Mouse (Mus musculus) stomach, postnatal 0 days (tissue): ENCODE data around the gene Zfp473. TPM values are rescaled to one million over a fixed set of nuclear protein-coding genes. Genes with fewer than 3 reads are reported as not detected.

ENCODE experiments used
- ATAC-seq: fragments of 200-750 bp; cut with Nextera tagmentation; 2 replicates; pipeline ENCODE4 v1.8.0; 2017; ENCODE audit not compliant: low FRiP score, low TSS enrichment
- DNase-seq: peaks from one replicate; pipeline ENCODE4 v3.0.0-alpha.2; 2016; ENCODE audit warnings: low spot score
- H3K27ac ChIP-seq: fragments of 300-500 bp; sonication (generic); replicated peaks from 2 replicates; pipeline ENCODE4 v1.5.1; 2014; ENCODE audit warnings: mild to moderate bottlenecking, control low read depth
- H3K27me3 ChIP-seq: fragments of 300-500 bp; sonication (generic); 2 replicates; pipeline ENCODE4 v1.6.1; 2014; ENCODE audit warnings: low read length; ENCODE audit not compliant: control insufficient read depth, insufficient read depth
- H3K36me3 ChIP-seq: fragments of 300-500 bp; sonication (generic); 2 replicates; pipeline ENCODE4 v1.6.1; 2014; ENCODE audit warnings: low read length, mixed read lengths; ENCODE audit not compliant: control insufficient read depth, insufficient read depth
- H3K4me1 ChIP-seq: fragments of 300-500 bp; sonication (generic); replicated peaks from 2 replicates; pipeline ENCODE4 v1.6.1; 2014; ENCODE audit warnings: antibody characterized with exemption; ENCODE audit not compliant: control insufficient read depth, insufficient read depth
- H3K4me2 ChIP-seq: fragments of 300-500 bp; sonication (generic); replicated peaks from 2 replicates; pipeline ENCODE4 v1.6.1; 2014; ENCODE audit warnings: low read depth, mild to moderate bottlenecking, control low read depth, moderate library complexity
- H3K4me3 ChIP-seq: fragments of 300-500 bp; sonication (generic); 2 replicates; pipeline ENCODE4 v1.5.1; 2014; ENCODE audit warnings: low read depth, low read length, control low read depth
- H3K9ac ChIP-seq: fragments of 300-500 bp; sonication (generic); 2 replicates; pipeline ENCODE4 v1.6.1; 2014; ENCODE audit warnings: mild to moderate bottlenecking, low read length, control low read depth, mixed read lengths
- H3K9me3 ChIP-seq: fragments of 300-500 bp; sonication (generic); 2 replicates; pipeline ENCODE4 v1.6.1; 2016; ENCODE audit warnings: low read length; ENCODE audit not compliant: control insufficient read depth
- CTCF ChIP-seq: IDR thresholded peaks from 2 replicates; pipeline ENCODE4 v1.5.1; 2016; ENCODE audit warnings: antibody characterized with exemption, low read depth, mild to moderate bottlenecking, moderate library complexity
- EP300 ChIP-seq: optimal IDR thresholded peaks from 2 replicates; pipeline ENCODE3; 2016; ENCODE audit warnings: antibody characterized with exemption
- WGBS: fragments of 180-500 bp; shearing (Covaris S2); extraction: QIAGEN DNeasy Blood & Tissue Kit; methylation state at CpG from one replicate; pipeline ENCODE4 v1.1.7; 2014; 5-methylcytosine and 5-hydroxymethylcytosine counted together
- polyA plus RNA-seq: library from polyadenylated mRNA; unstranded; fragments of >200 nt; fragmentation: Nextera tagmentation; extraction: Ambion mirVana; gene quantifications from 2 replicates; pipeline ENCODE4 v1.2.1, GENCODE M21; 2015

Zfp473 gene
- polyA plus RNA-seq, 1 experiment from 2014 or later, result 0.30 TPM

DNA sequence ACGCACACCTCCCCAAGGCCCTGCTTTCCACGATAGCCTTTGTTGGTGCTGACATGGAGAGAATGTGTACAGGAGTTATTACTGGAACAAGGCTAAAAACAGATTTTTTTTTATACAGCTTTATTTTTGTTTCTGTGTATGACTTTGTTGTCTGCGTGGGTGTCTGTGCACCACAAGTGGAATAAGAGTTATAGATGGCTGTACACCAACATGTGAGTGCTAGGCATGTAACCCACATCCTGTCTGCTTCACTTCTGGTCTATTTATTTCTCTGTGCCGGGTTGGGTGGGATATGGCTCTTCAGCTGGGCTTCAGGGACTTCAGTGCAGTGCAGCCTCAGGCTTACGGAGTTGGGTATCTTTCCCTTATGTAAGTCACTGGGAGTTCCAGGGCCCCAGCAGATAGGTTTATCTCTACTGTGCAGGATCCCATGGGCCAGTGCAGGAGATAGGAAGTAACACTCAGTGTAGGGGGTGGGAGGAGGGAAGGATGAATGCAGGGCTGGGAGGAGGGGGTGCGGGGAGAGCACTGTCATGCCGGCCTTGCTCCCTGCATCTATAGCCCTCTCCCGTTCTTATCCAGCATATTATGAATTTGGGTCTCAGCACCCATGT is 21.8 kb upstream of the Zfp473 start:
- TF ChIP-seq EP300 (no peak), CTCF (no peak)
- no peak overlapping the region for H3K9ac ChIP-seq
- 89% methylated on average over 8 of the region's 8 CpGs for WGBS
- ATAC-seq, result no peak
- no peaks in the 10 kb centered on the region for H3K4me1 ChIP-seq
- no peak overlapping the region for H3K4me3 ChIP-seq
- H3K27me3 ChIP-seq, result no peaks in the 10 kb centered on the region
- H3K27ac ChIP-seq, result no peak overlapping the region
- DNase-seq, result no peak
- no peaks in the 10 kb centered on the region for H3K9me3 ChIP-seq
- H3K36me3 ChIP-seq, result peaks cover 25% of the 10 kb centered on the region
- H3K4me2 ChIP-seq, result no peak overlapping the region

GRCm38 (mm10) chr7:44770046-44770578 is 19.3 kb upstream of the Zfp473 start:
- TF ChIP-seq EP300, result no peak
- TF ChIP-seq CTCF, result peak; percentile 38
- no peak for ATAC-seq
- no peaks in the 10 kb centered on the region for H3K27me3 ChIP-seq
- WGBS, result 14% methylated on average over 6 of the region's 6 CpGs
- no peaks in the 10 kb centered on the region for H3K4me1 ChIP-seq
- H3K9me3 ChIP-seq, result no peaks in the 10 kb centered on the region
- H3K27ac ChIP-seq, result no peak overlapping the region
- peaks cover 22% of the 10 kb centered on the region for H3K36me3 ChIP-seq
- H3K4me2 ChIP-seq, result no peak overlapping the region
- DNase-seq, result peak; percentile 82
- H3K4me3 ChIP-seq, result no peak overlapping the region
- H3K9ac ChIP-seq, result no peak overlapping the region

GRCm38 (mm10) chr7:44768129-44768528 is 17.3 kb upstream of the Zfp473 start:
- Histone ChIP-seq H3K36me3 (peaks cover 22% of the 10 kb centered on the region), H3K4me3 (no peak overlapping the region), H3K9ac (no peak overlapping the region), H3K4me1 (no peaks in the 10 kb centered on the region), H3K4me2 (no peak overlapping the region), H3K27me3 (no peaks in the 10 kb centered on the region), H3K9me3 (no peaks in the 10 kb centered on the region), H3K27ac (no peak overlapping the region)
- 86% methylated on average over 5 of the region's 5 CpGs for WGBS
- no peak for ATAC-seq
- no peak for DNase-seq
- TF ChIP-seq EP300 (no peak), CTCF (no peak)

DNA sequence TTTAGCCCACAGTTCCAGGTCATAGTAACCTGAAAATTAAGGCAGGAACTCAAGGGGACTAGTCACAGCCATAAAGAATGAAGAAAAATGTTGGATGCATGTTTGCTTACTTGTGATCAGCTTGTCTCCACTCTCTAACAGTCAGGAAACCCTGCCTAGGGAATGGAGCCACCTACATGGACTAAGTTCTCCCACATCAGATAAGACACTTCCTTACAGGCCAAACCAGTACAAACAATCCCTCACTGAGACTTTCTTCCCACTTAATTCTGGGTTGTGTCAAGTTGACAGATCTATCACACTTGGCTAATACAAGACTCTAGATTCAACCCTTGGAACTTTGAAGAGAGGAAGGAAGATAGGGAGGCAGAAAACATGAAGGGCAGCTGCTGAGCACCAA is 9.5 kb upstream of the Zfp473 start:
- Histone ChIP-seq H3K27ac (no peak overlapping the region), H3K4me2 (no peak overlapping the region), H3K36me3 (peaks cover 33% of the 10 kb centered on the region; the same call in 1 of the 2 replicates), H3K27me3 (no peaks in the 10 kb centered on the region), H3K4me3 (no peak overlapping the region), H3K9ac (no peak overlapping the region), H3K9me3 (no peaks in the 10 kb centered on the region), H3K4me1 (no peaks in the 10 kb centered on the region)
- ATAC-seq (no peak), DNase-seq (no peak)
- no peak for TF ChIP-seq CTCF
- TF ChIP-seq EP300, result no peak

DNA sequence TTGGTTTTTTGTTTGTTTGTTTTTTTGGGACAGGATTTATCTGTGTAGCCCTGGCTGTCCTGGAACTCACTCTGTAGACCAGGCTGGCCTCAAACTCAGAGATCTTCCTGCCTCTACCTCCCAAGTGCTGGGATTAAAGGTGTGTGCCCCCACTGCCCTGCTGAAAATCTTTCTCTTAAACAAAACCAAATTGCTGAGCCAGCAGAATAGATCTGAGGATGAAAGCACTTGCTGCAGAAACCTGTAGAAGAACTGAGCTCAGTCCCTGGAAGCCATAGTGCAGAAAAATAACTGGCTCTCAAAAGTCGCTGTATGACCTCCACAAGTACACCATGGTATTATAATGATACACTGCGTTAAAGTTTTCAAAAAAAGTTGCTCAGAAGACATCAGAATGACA is 6.3 kb upstream of the Zfp473 start:
- H3K36me3 ChIP-seq, result peaks cover 40% of the 10 kb centered on the region

More for the DNA sequence above, 6.3 kb upstream of the Zfp473 start:
- TF ChIP-seq CTCF, result no peak
- no peak for TF ChIP-seq EP300
- DNase-seq (no peak), ATAC-seq (no peak)
- Histone ChIP-seq H3K9me3 (no peaks in the 10 kb centered on the region), H3K9ac (no peak overlapping the region), H3K4me1 (no peaks in the 10 kb centered on the region), H3K4me2 (no peak overlapping the region), H3K27me3 (no peaks in the 10 kb centered on the region), H3K27ac (no peak overlapping the region), H3K4me3 (no peak overlapping the region)
- WGBS, result 80% methylated on average over 2 of the region's 2 CpGs
